13 mouse cellular contexts compared by ENCODE assay signal in genomic region chr3:108759566-108760420, GRCm38 (mm10). TPM values are rescaled to one million over a fixed set of nuclear protein-coding genes. Genes with fewer than 3 reads are reported as not detected.
DNase-seq lines count a peak whose midpoint lies in the region; ATAC-seq and TF ChIP-seq lines count a peak whose summit lies in the region.
"Had no signal": no experiment of that assay in that cellular context is flagged by ENCODE, and none has a peak within 500 bp of the region (broad histone marks: within the 10 kb centered on the region; RNA-seq: fewer than 3 reads in every experiment).

No protein-coding gene starts in this region.

- no peak overlapping the region for H3K4me3 ChIP-seq in forebrain, postnatal 0 days (ENCODE audit: low read depth, low read length)
- H3K4me3 ChIP-seq in forebrain, embryonic 12.5 days (replicated peaks): no peak overlapping the region
- no peak overlapping the region for H3K4me3 ChIP-seq in kidney, embryonic 15.5 days (replicated peaks)
- no peak overlapping the region for H3K4me3 ChIP-seq in intestine, postnatal 0 days (ENCODE audit: low read depth, low read length)
- H3K4me3 ChIP-seq in hindbrain, embryonic 10.5 days: no peak overlapping the region

- no peak for DNase-seq in forebrain, postnatal 0 days
- DNase-seq in kidney, postnatal 10 days: no peak
- DNase-seq in 3T3-L1 (ENCODE audit: low read depth, low spot score): peak; percentile 81
- DNase-seq in hindbrain, embryonic 10.5 days (ENCODE audit: low spot score): no peak
- no peak for DNase-seq in thymus, postnatal 10 days (ENCODE audit: low spot score in 2 of 2)
- DNase-seq: adrenal gland, postnatal 14 days; cerebellum, adult 18-20 months had no signal

- H3K36me3 ChIP-seq in forebrain, postnatal 0 days (ENCODE audit: insufficient read depth): no peaks in the 10 kb centered on the region
- H3K36me3 ChIP-seq in forebrain, embryonic 12.5 days (replicated peaks): no peaks in the 10 kb centered on the region
- H3K36me3 ChIP-seq in kidney, embryonic 15.5 days: no peaks in the 10 kb centered on the region
- no peaks in the 10 kb centered on the region for H3K36me3 ChIP-seq in intestine, postnatal 0 days (ENCODE audit: control insufficient read depth, insufficient read depth)
- H3K36me3 ChIP-seq in hindbrain, embryonic 10.5 days: no peaks in the 10 kb centered on the region

- no peak for TF ChIP-seq CTCF in forebrain, postnatal 0 days (IDR thresholded peaks at IDR 0.05; ENCODE audit: low read depth)
- TF ChIP-seq CTCF in intestine, postnatal 0 days (IDR thresholded peaks at IDR 0.05; ENCODE audit: low read depth): no peak

- no peak overlapping the region for H3K27ac ChIP-seq in forebrain, postnatal 0 days (ENCODE audit: low read depth, low read length)
- H3K27ac ChIP-seq in forebrain, embryonic 12.5 days: no peak overlapping the region
- peak overlapping the region; percentile 4; the same call in 1 of the 2 replicates for H3K27ac ChIP-seq in kidney, embryonic 15.5 days
- H3K27ac ChIP-seq in intestine, postnatal 0 days (ENCODE audit: low read depth, low read length): no peak overlapping the region
- H3K27ac ChIP-seq in hindbrain, embryonic 10.5 days: no peak overlapping the region
- H3K27ac ChIP-seq: hindbrain, embryonic 14.5 days had no signal

- no peak overlapping the region for H3K9ac ChIP-seq in forebrain, postnatal 0 days
- H3K9ac ChIP-seq in forebrain, embryonic 12.5 days: no peak overlapping the region
- no peak overlapping the region for H3K9ac ChIP-seq in kidney, embryonic 15.5 days
- no peak overlapping the region for H3K9ac ChIP-seq in intestine, postnatal 0 days (ENCODE audit: low read depth, low read length)
- H3K9ac ChIP-seq: hindbrain, embryonic 14.5 days had no signal

- WGBS in forebrain, postnatal 0 days: 73% methylated on average over 11 of the region's 11 CpGs
- WGBS in forebrain, embryonic 12.5 days: 88% methylated on average over 11 of the region's 11 CpGs
- WGBS in kidney, embryonic 15.5 days: 59% methylated on average over 11 of the region's 11 CpGs
- WGBS in intestine, postnatal 0 days: 58% methylated on average over 11 of the region's 11 CpGs
- WGBS in hindbrain, embryonic 10.5 days: 89% methylated on average over 11 of the region's 11 CpGs

- H3K9me3 ChIP-seq in forebrain, postnatal 0 days (ENCODE audit: low read length): no peaks in the 10 kb centered on the region
- H3K9me3 ChIP-seq in forebrain, embryonic 12.5 days: no peaks in the 10 kb centered on the region
- H3K9me3 ChIP-seq in kidney, embryonic 15.5 days (replicated peaks): no peaks in the 10 kb centered on the region
- no peaks in the 10 kb centered on the region for H3K9me3 ChIP-seq in intestine, postnatal 0 days (ENCODE audit: control insufficient read depth)
- no peaks in the 10 kb centered on the region for H3K9me3 ChIP-seq in hindbrain, embryonic 10.5 days

- H3K27me3 ChIP-seq in forebrain, postnatal 0 days (ENCODE audit: insufficient read depth, low read length): no peaks in the 10 kb centered on the region
- H3K27me3 ChIP-seq in forebrain, embryonic 12.5 days: no peaks in the 10 kb centered on the region
- peaks cover 38% of the 10 kb centered on the region; the same call in 1 of the 2 replicates for H3K27me3 ChIP-seq in kidney, embryonic 15.5 days
- H3K27me3 ChIP-seq in intestine, postnatal 0 days (replicated peaks; ENCODE audit: control insufficient read depth, insufficient read depth, low read length): no peaks in the 10 kb centered on the region
- no peaks in the 10 kb centered on the region for H3K27me3 ChIP-seq in hindbrain, embryonic 10.5 days (ENCODE audit: insufficient read depth, poor library complexity, severe bottlenecking)

- ATAC-seq in forebrain, postnatal 0 days: peak; percentile 38; the same call in 1 of the 2 replicates
- no peak for ATAC-seq in forebrain, embryonic 12.5 days (ENCODE audit: low FRiP score)
- peak; percentile 79; the same call in 1 of the 2 replicates for ATAC-seq in kidney, embryonic 15.5 days (replicated peaks; ENCODE audit: low FRiP score)
- peak; percentile 42; the same call in 1 of the 2 replicates for ATAC-seq in intestine, postnatal 0 days

- no peak overlapping the region for H3K4me2 ChIP-seq in forebrain, postnatal 0 days (ENCODE audit: low read depth)
- no peak overlapping the region for H3K4me2 ChIP-seq in forebrain, embryonic 12.5 days
- H3K4me2 ChIP-seq in kidney, embryonic 15.5 days: no peak overlapping the region
- H3K4me2 ChIP-seq in intestine, postnatal 0 days (replicated peaks; ENCODE audit: low read depth): no peak overlapping the region
- H3K4me2 ChIP-seq: hindbrain, embryonic 14.5 days had no signal

- H3K4me1 ChIP-seq in forebrain, postnatal 0 days (ENCODE audit: insufficient read depth): no peaks in the 10 kb centered on the region
- no peaks in the 10 kb centered on the region for H3K4me1 ChIP-seq in forebrain, embryonic 12.5 days
- peaks cover 5% of the 10 kb centered on the region for H3K4me1 ChIP-seq in kidney, embryonic 15.5 days
- no peaks in the 10 kb centered on the region for H3K4me1 ChIP-seq in intestine, postnatal 0 days (replicated peaks; ENCODE audit: control insufficient read depth, insufficient read depth, low read length)
- H3K4me1 ChIP-seq in hindbrain, embryonic 10.5 days (replicated peaks): peaks cover under 1% of the 10 kb centered on the region; the same call in 1 of the 2 replicates

RNA-seq across cellular contexts. Expression of gene Aknad1, which starts 20.3 kb away (rescaled TPM):
- under 0.01 TPM in 1 of 2 replicates, not detected in the other for total RNA-seq in forebrain, postnatal 0 days (2014; rRNA removed)
- not detected in 2 replicates for polyA plus RNA-seq in forebrain, postnatal 0 days (2015; fragmentation: Nextera tagmentation; extraction: Ambion mirVana)
- polyA plus RNA-seq in forebrain, embryonic 12.5 days (2016; fragmentation: Nextera tagmentation; extraction: Ambion mirVana): 0.04 TPM in 1 of 2 replicates, not detected in the other
- 0.05 and 0.10 TPM in 2 replicates for polyA plus RNA-seq in kidney, embryonic 15.5 days (2015; fragmentation: Nextera tagmentation; extraction: Ambion mirVana)
- polyA plus RNA-seq in intestine, postnatal 0 days (2015; fragmentation: Nextera tagmentation; extraction: Ambion mirVana): 0.14 and 0.16 TPM in 2 replicates
- polyA plus RNA-seq in hindbrain, embryonic 10.5 days (2016; fragmentation: Nextera tagmentation; extraction: Ambion mirVana): 0.04 TPM in 1 of 2 replicates, not detected in the other
- total RNA-seq: adrenal gland, postnatal 14 days; midbrain, postnatal 0 days had no signal
- polyA plus RNA-seq: hindbrain, embryonic 14.5 days; midbrain, postnatal 0 days; small intestine, adult 2 months had no signal

RNA-seq across cellular contexts. Expression of gene Gpsm2, which starts 37.7 kb away (rescaled TPM):
- 12.6 and 16.6 TPM in 2 replicates for total RNA-seq in forebrain, postnatal 0 days (2014; rRNA removed)
- polyA plus RNA-seq in forebrain, postnatal 0 days (2015; fragmentation: Nextera tagmentation; extraction: Ambion mirVana): 11.3 and 14.2 TPM in 2 replicates
- polyA plus RNA-seq in forebrain, embryonic 12.5 days (2016; fragmentation: Nextera tagmentation; extraction: Ambion mirVana): 103 and 110 TPM in 2 replicates
- 43.3 and 45.1 TPM in 2 replicates for polyA plus RNA-seq in kidney, embryonic 15.5 days (2015; fragmentation: Nextera tagmentation; extraction: Ambion mirVana)
- polyA plus RNA-seq in intestine, postnatal 0 days (2015; fragmentation: Nextera tagmentation; extraction: Ambion mirVana): 26.7 and 27.8 TPM in 2 replicates
- polyA plus RNA-seq in hindbrain, embryonic 10.5 days (2016; fragmentation: Nextera tagmentation; extraction: Ambion mirVana): 87.7 and 88.5 TPM in 2 replicates
